Mouse (Mus musculus): Measurements from ENCODE around the gene Gm20458.

GRCm38 (mm10) chr2:164523301-164523773 lies 62.6 kb downstream of the Gm20458 start:
- no peak for TF ChIP-seq POLR2A (IDR thresholded peaks at IDR 0.05; ENCODE audit: low read depth, low read length)
- no peak for TF ChIP-seq CTCF (conservative IDR thresholded peaks at IDR 0.05; ENCODE audit: insufficient read depth, insufficient read length, low read depth, low read length)

Data from kidney, adult 2 months (tissue).